ENCODE assay signal across 14 mouse cellular contexts in the genomic region with DNA sequence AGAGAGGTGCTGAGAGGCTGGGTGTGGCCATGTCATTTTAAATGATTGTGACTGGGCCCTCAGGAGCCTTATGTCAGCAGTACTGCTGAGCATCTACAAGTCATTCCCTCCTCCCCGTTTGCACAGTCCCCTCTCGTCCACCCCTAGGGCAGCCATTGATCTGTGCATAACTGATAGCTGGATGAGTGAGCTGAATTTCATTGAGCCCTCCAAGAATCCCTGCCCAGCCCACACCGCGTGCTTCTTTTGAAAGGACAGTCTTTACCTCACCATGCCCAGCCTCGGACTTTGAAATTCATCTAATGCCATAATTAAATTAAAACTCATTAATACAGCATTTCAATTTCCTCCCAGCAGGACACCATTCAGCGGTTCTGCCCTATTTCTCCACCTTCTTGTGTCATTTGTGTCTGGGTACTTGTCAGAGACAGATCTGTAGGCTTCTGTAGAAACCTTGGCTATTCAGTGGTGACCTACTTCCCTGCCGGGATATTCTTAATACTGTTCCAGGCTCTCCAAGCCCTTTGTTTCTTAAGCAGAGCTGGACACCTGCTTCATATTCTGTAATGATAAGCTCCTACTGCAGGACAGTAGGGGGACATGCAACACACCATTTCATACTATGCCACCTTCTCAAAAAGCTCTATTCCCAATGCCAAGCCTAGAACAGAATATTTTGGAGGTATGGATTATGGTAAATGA.
DNase-seq lines count a peak whose midpoint lies in the region; ATAC-seq and TF ChIP-seq lines count a peak whose summit lies in the region.
"Had no signal": no experiment of that assay in that cellular context is flagged by ENCODE, and none has a peak within 500 bp of the region (broad histone marks: within the 10 kb centered on the region; RNA-seq: fewer than 3 reads in every experiment).

No protein-coding gene starts in this region.

- H3K9me3 ChIP-seq in neural tube, embryonic 12.5 days, result no peaks in the 10 kb centered on the region
- H3K9me3 ChIP-seq in forebrain, embryonic 13.5 days (replicated peaks), result no peaks in the 10 kb centered on the region
- no peaks in the 10 kb centered on the region for H3K9me3 ChIP-seq in hindbrain, postnatal 0 days (ENCODE audit: low read length)
- no peaks in the 10 kb centered on the region for H3K9me3 ChIP-seq in lung, postnatal 0 days (ENCODE audit: low read length)
- H3K9me3 ChIP-seq: embryonic facial prominence, embryonic 15.5 days; liver, embryonic 13.5 days had no signal

- no peaks in the 10 kb centered on the region for H3K27me3 ChIP-seq in neural tube, embryonic 12.5 days (replicated peaks)
- H3K27me3 ChIP-seq in forebrain, embryonic 13.5 days, result peaks cover 10% of the 10 kb centered on the region; the same call in 1 of the 2 replicates
- H3K27me3 ChIP-seq in hindbrain, postnatal 0 days (ENCODE audit: insufficient read depth, low read length), result no peaks in the 10 kb centered on the region
- no peaks in the 10 kb centered on the region for H3K27me3 ChIP-seq in lung, postnatal 0 days (replicated peaks; ENCODE audit: insufficient read depth, low read length)
- H3K27me3 ChIP-seq: CH12.LX; embryonic facial prominence, embryonic 15.5 days; liver, embryonic 13.5 days had no signal

- H3K4me1 ChIP-seq in neural tube, embryonic 12.5 days, result no peaks in the 10 kb centered on the region; the same call in 1 of the 2 replicates
- peaks cover 12% of the 10 kb centered on the region for H3K4me1 ChIP-seq in forebrain, embryonic 13.5 days
- no peaks in the 10 kb centered on the region; the same call in 1 of the 2 replicates for H3K4me1 ChIP-seq in hindbrain, postnatal 0 days (ENCODE audit: insufficient read depth, low read length)
- H3K4me1 ChIP-seq in lung, postnatal 0 days (ENCODE audit: insufficient read depth, low read depth, low read length), result no peaks in the 10 kb centered on the region
- H3K4me1 ChIP-seq: embryonic facial prominence, embryonic 15.5 days; liver, embryonic 13.5 days had no signal

- 39% methylated on average over 7 of the region's 7 CpGs for WGBS in neural tube, embryonic 12.5 days
- WGBS in forebrain, embryonic 13.5 days, result 4% methylated on average over 7 of the region's 7 CpGs
- 17% methylated on average over 7 of the region's 7 CpGs for WGBS in hindbrain, postnatal 0 days
- WGBS in lung, postnatal 0 days, result 69% methylated on average over 7 of the region's 7 CpGs

- 0 out of 2 replicates have a peak, but pooled peaks have one; percentile 8 for TF ChIP-seq CTCF in hindbrain, postnatal 0 days (IDR thresholded peaks at IDR 0.05; ENCODE audit: low read depth)
- TF ChIP-seq CTCF in lung, postnatal 0 days (IDR thresholded peaks at IDR 0.05), result no peak

- no peak overlapping the region for H3K9ac ChIP-seq in neural tube, embryonic 12.5 days
- H3K9ac ChIP-seq in forebrain, embryonic 13.5 days, result no peak overlapping the region
- no peak overlapping the region for H3K9ac ChIP-seq in hindbrain, postnatal 0 days (replicated peaks; ENCODE audit: low read length)
- no peak overlapping the region for H3K9ac ChIP-seq in lung, postnatal 0 days (replicated peaks; ENCODE audit: low read depth)
- H3K9ac ChIP-seq: embryonic facial prominence, embryonic 15.5 days; liver, embryonic 13.5 days had no signal

- 0 out of 2 replicates have a peak, but pooled peaks have one; percentile 53 for ATAC-seq in neural tube, embryonic 12.5 days (ENCODE audit: low FRiP score, low read depth)
- peak; percentile 56; the same call in 1 of the 2 replicates for ATAC-seq in forebrain, embryonic 13.5 days
- peak; percentile 58 for ATAC-seq in hindbrain, postnatal 0 days
- ATAC-seq in lung, postnatal 0 days, result no peak
- ATAC-seq: Patski had no signal

- H3K36me3 ChIP-seq in neural tube, embryonic 12.5 days, result no peaks in the 10 kb centered on the region
- H3K36me3 ChIP-seq in forebrain, embryonic 13.5 days (ENCODE audit: poor library complexity, severe bottlenecking), result no peaks in the 10 kb centered on the region
- H3K36me3 ChIP-seq in hindbrain, postnatal 0 days (ENCODE audit: insufficient read depth, low read length), result no peaks in the 10 kb centered on the region
- H3K36me3 ChIP-seq in lung, postnatal 0 days (ENCODE audit: insufficient read depth, low read length), result no peaks in the 10 kb centered on the region
- H3K36me3 ChIP-seq: embryonic facial prominence, embryonic 15.5 days; liver, embryonic 13.5 days had no signal

- no peak overlapping the region for H3K4me2 ChIP-seq in neural tube, embryonic 12.5 days (replicated peaks)
- no peak overlapping the region for H3K4me2 ChIP-seq in forebrain, embryonic 13.5 days
- H3K4me2 ChIP-seq in hindbrain, postnatal 0 days (ENCODE audit: low read depth, low read length), result no peak overlapping the region
- no peak overlapping the region for H3K4me2 ChIP-seq in lung, postnatal 0 days (replicated peaks; ENCODE audit: low read depth, low read length)
- H3K4me2 ChIP-seq: embryonic facial prominence, embryonic 15.5 days; liver, embryonic 13.5 days had no signal

- no peak for DNase-seq in neural tube, embryonic 10.5 days (ENCODE audit: extremely low spot score, low spot score)
- no peak for DNase-seq in hindbrain, postnatal 0 days (ENCODE audit: low spot score)
- no peak for DNase-seq in kidney, adult 11 months
- no peak for DNase-seq in lung, postnatal 0 days (ENCODE audit: low spot score)
- no peak for DNase-seq in spleen, postnatal 36 days (ENCODE audit: low spot score in 2 of 2)
- DNase-seq: heart, postnatal 36 days; kidney, adult 2 months; liver, embryonic 13.5 days; thymus, adult 2 months had no signal

- no peak overlapping the region for H3K27ac ChIP-seq in neural tube, embryonic 12.5 days
- H3K27ac ChIP-seq in forebrain, embryonic 13.5 days, result no peak overlapping the region
- H3K27ac ChIP-seq in hindbrain, postnatal 0 days, result 0 out of 2 replicates have a peak overlapping the region, but pooled peaks have one; percentile 5
- no peak overlapping the region for H3K27ac ChIP-seq in lung, postnatal 0 days (ENCODE audit: low read length)
- H3K27ac ChIP-seq: embryonic facial prominence, embryonic 15.5 days; liver, embryonic 13.5 days had no signal

- TF ChIP-seq EP300 in lung, postnatal 0 days (IDR thresholded peaks at IDR 0.05), result no peak

- H3K4me3 ChIP-seq in neural tube, embryonic 12.5 days, result no peak overlapping the region
- H3K4me3 ChIP-seq in forebrain, embryonic 13.5 days, result no peak overlapping the region
- H3K4me3 ChIP-seq in hindbrain, postnatal 0 days (ENCODE audit: low read length), result no peak overlapping the region
- H3K4me3 ChIP-seq in lung, postnatal 0 days (ENCODE audit: low read depth, low read length), result no peak overlapping the region
- H3K4me3 ChIP-seq: embryonic facial prominence, embryonic 15.5 days; liver, embryonic 13.5 days had no signal
